Mouse (Mus musculus) ES-Bruce4 (cell line): ENCODE data around the gene Papola. TPM values are rescaled to one million over a fixed set of nuclear protein-coding genes. Genes with fewer than 3 reads are reported as not detected.
A peak's percentile ranks its signal among the peaks of the same experiment; 100 is the strongest.

Experiments
- H3K27ac ChIP-seq: 2 replicates; pipeline ENCODE4 v1.5.1; 2012; ENCODE audit warnings: low read length, inconsistent platforms; ENCODE audit not compliant: insufficient read depth
- H3K27me3 ChIP-seq: 2 replicates; pipeline ENCODE4 v1.6.1; 2012; ENCODE audit warnings: mild to moderate bottlenecking, low read length, inconsistent platforms; ENCODE audit not compliant: control insufficient read depth, poor library complexity, insufficient read depth, severe bottlenecking
- H3K36me3 ChIP-seq: 2 replicates; pipeline ENCODE4 v1.6.1; 2012; ENCODE audit warnings: inconsistent platforms, mild to moderate bottlenecking, low read length, moderate library complexity; ENCODE audit not compliant: control insufficient read depth, poor library complexity, insufficient read depth, severe bottlenecking
- H3K4me1 ChIP-seq: one replicate; pipeline ENCODE4 v1.8.1; 2011; ENCODE audit warnings: low read length; ENCODE audit not compliant: control insufficient read depth, insufficient read depth
- H3K4me3 ChIP-seq: 2 replicates; pipeline ENCODE4 v1.5.1; 2011; ENCODE audit warnings: low read depth, mild to moderate bottlenecking, low read length
- H3K9ac ChIP-seq: 2 replicates; pipeline ENCODE4 v1.6.1; 2012; ENCODE audit warnings: low read depth, mild to moderate bottlenecking, inconsistent platforms; ENCODE audit not compliant: poor library complexity, severe bottlenecking
- H3K9me3 ChIP-seq: replicated peaks from 2 replicates; pipeline ENCODE4 v1.6.1; 2012; ENCODE audit warnings: mild to moderate bottlenecking, low read length, inconsistent platforms; ENCODE audit not compliant: control insufficient read depth, poor library complexity, insufficient read depth, severe bottlenecking
- CTCF ChIP-seq: IDR thresholded peaks from one replicate; pipeline ENCODE4 v1.8.1; 2011; ENCODE audit warnings: low read depth, low read length
- EP300 ChIP-seq: IDR thresholded peaks from 2 replicates; pipeline ENCODE4 v1.6.1; 2011; ENCODE audit warnings: low read depth, low read length; ENCODE audit not compliant: insufficient read depth
- POLR2A ChIP-seq: IDR thresholded peaks from one replicate; pipeline ENCODE4 v1.8.1; 2011; ENCODE audit warnings: low read length; ENCODE audit not compliant: insufficient read depth
- polyA plus RNA-seq: library from polyadenylated mRNA; stranded (reverse); fragments of >200 nt; gene quantifications from 2 replicates; pipeline ENCODE4 v1.2.4, GENCODE M21; 2011; ENCODE audit warnings: low read depth; ENCODE audit not compliant: missing spikeins, insufficient read depth, insufficient read length

The Papola gene
- polyA plus RNA-seq, 1 experiment: 251 TPM

DNA sequence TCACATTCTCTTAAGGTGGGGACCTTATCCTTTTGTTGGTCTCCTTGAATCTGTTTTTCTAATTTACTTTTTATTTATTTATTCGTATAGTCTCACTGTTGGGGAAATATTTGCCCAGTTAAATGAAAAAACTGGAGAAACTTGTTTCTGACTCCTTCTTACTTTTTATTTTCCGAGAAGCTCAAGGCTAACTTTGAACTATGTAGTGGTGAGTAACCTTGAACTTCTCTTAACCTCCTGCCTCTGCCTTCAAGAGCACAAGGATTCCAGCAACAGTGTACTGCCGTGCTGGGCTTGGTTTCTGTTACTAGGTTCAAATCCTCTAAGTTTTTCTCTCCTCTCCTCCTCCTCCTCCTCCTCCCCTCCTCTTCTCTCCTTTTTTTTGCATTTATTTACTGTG is 22.9 kb upstream of the Papola start:
- no peaks in the 10 kb centered on the region for H3K36me3 ChIP-seq
- H3K9ac ChIP-seq: no peak overlapping the region
- TF ChIP-seq CTCF (no peak), POLR2A (no peak), EP300 (no peak)
- H3K4me3 ChIP-seq: no peak overlapping the region
- no peaks in the 10 kb centered on the region for H3K9me3 ChIP-seq
- H3K27me3 ChIP-seq: no peaks in the 10 kb centered on the region
- peaks cover 5% of the 10 kb centered on the region for H3K4me1 ChIP-seq
- no peak overlapping the region for H3K27ac ChIP-seq

DNA sequence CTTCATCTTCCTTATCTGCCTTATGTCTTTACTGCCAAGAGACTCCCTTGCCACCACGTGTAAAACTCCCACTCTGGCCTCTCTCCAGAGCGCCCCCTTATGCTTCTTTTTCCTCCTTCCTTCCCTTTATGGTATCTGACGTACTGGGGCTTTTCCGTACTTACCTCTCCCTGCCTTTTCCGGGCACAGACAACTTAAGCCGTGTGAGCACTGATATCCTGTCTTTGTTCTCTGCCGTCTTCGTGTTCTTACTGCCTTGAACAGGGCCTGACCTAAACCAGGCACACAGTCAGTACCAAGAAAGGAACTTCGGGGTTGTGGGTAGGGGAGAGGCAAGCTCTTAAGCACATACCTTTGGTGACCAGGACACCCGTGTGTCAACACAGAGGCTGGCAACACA is 14.8 kb upstream of the Papola start:
- Histone ChIP-seq H3K4me3 (no peak overlapping the region), H3K27ac (no peak overlapping the region), H3K9me3 (no peaks in the 10 kb centered on the region), H3K9ac (no peak overlapping the region), H3K27me3 (no peaks in the 10 kb centered on the region), H3K4me1 (no peaks in the 10 kb centered on the region), H3K36me3 (no peaks in the 10 kb centered on the region)
- TF ChIP-seq POLR2A: no peak
- no peak for TF ChIP-seq EP300
- TF ChIP-seq CTCF: no peak

DNA sequence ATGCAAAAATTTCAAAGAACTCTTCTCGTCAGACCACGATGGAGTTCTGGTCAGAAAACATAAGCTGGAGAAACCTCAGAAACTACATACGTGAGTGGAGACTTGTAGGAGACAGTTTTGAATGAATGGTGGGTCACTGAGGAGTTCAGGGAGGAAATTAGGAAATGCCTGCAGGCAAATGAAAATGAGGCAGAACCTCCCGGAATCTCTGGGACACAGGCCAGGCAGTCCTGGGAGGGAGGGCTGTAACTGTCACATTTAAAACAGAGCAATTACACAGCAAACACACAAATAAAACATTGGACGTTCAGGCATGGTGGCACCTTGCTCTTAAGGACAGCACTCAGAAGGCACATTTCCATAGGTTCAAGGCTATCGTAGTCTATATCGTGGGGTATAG is 9.6 kb upstream of the Papola start:
- no peaks in the 10 kb centered on the region for H3K4me1 ChIP-seq
- no peak for TF ChIP-seq EP300
- no peak for TF ChIP-seq CTCF

DNA sequence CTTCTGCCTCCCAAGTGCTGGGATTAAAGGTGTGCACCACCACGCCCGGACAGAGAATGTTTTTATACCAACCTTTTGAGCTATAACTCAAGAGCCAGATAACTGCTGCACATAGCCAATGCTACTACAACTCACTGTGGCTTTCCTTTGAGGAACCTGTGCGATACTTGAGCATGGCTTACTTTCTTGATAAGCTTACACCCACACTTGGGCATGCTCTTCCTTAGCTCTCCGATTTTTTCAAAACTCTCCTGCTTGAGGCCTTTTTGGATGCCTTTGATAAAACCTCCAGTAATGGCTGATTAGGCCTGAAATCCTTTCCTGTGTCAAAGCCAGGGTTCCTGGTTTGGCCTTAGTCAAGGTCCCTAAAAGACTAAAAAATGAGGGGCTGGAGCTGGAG is 6.8 kb upstream of the Papola start:
- H3K4me3 ChIP-seq: no peak overlapping the region

More for the DNA sequence above, 9.6 kb upstream of the Papola start:
- H3K4me3 ChIP-seq: no peak overlapping the region
- H3K27me3 ChIP-seq: no peaks in the 10 kb centered on the region
- no peak overlapping the region for H3K9ac ChIP-seq
- H3K9me3 ChIP-seq: no peaks in the 10 kb centered on the region
- no peak overlapping the region for H3K27ac ChIP-seq
- H3K36me3 ChIP-seq: no peaks in the 10 kb centered on the region

DNA sequence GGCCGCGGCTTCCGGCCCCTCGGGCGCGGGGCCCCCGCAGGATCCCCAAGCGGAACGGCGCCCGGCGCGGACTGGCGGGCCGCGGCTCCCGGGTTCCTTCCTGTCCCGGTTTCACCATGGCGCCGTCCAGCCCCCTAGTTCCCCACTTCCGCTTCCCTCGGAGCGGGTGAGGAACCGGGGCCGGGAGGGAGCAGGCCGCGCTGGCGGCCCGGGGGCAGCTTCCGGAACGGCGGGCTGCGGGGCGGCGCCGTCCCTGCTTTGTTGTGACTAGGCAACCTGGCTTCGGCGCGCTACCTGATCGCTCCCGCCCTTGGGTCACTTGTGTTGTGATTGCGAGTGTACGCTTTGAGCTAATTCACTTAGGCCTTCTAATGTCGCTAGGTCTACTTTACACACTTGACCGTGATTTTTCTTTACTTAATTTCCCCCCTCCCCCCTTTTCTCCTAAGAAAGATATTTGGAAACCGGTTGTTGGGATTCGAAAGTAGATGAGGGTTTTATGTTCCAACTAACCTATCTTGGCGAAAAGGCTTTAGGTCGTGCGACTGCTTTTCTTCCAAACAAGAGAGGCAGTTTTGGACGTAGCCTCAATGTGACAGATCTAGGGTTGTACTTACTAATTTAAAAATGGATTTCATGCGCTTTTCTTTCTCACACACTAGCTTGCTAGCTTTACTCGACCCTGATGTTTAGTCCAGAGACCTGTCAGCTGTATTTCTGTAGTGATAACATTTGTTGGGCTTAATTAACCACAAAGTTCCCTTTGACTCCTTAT is 693 bp downstream of the Papola start:
- Histone ChIP-seq H3K36me3 (peaks cover 2% of the 10 kb centered on the region; the same call in 1 of the 2 replicates), H3K4me1 (no peaks in the 10 kb centered on the region), H3K27me3 (no peaks in the 10 kb centered on the region), H3K9me3 (no peaks in the 10 kb centered on the region), H3K27ac (peak overlapping the region; percentile 22; the same call in 1 of the 2 replicates), H3K9ac (peak overlapping the region; percentile 96), H3K4me3 (peak overlapping the region; percentile 89)
- no peak for TF ChIP-seq EP300
- no peak for TF ChIP-seq POLR2A
- no peak for TF ChIP-seq CTCF

More for the DNA sequence above, 6.8 kb upstream of the Papola start:
- Histone ChIP-seq H3K4me1 (no peaks in the 10 kb centered on the region), H3K36me3 (no peaks in the 10 kb centered on the region), H3K27me3 (no peaks in the 10 kb centered on the region), H3K9me3 (no peaks in the 10 kb centered on the region), H3K9ac (no peak overlapping the region), H3K27ac (no peak overlapping the region)
- TF ChIP-seq CTCF: no peak
- TF ChIP-seq EP300: no peak
- TF ChIP-seq POLR2A: no peak

DNA sequence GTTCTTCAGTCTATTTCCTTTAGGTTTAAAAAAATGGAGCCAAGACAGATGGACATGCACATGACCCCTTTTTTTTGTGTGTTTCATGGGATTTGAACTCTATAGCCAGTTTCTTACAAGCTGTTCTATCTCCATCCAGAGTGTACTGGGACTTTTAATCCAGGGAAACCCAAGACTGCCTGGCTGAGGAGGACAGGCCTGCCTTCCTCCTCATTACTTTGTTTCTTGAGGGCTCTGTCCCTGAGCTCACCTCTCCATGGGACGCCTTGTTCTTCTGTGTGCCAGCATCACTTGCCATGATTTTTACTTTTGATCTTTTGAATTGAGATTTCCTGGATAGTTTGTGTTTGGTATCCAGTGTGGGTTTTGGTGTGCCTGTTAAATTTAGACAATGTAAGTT is 1.6 kb downstream of the Papola start:
- Histone ChIP-seq H3K9ac (peak overlapping the region; percentile 96), H3K36me3 (peaks cover 2% of the 10 kb centered on the region), H3K27me3 (no peaks in the 10 kb centered on the region), H3K27ac (no peak overlapping the region), H3K4me3 (peak overlapping the region; percentile 27), H3K4me1 (no peaks in the 10 kb centered on the region), H3K9me3 (no peaks in the 10 kb centered on the region)
- TF ChIP-seq CTCF (no peak), POLR2A (no peak), EP300 (no peak)
